Mouse (Mus musculus): ENCODE data around the gene Med16. TPM values are rescaled to one million over a fixed set of nuclear protein-coding genes. Genes with fewer than 3 reads are reported as not detected.

Gene Med16
- polyA plus RNA-seq, 1 experiment = 163 TPM

DNA sequence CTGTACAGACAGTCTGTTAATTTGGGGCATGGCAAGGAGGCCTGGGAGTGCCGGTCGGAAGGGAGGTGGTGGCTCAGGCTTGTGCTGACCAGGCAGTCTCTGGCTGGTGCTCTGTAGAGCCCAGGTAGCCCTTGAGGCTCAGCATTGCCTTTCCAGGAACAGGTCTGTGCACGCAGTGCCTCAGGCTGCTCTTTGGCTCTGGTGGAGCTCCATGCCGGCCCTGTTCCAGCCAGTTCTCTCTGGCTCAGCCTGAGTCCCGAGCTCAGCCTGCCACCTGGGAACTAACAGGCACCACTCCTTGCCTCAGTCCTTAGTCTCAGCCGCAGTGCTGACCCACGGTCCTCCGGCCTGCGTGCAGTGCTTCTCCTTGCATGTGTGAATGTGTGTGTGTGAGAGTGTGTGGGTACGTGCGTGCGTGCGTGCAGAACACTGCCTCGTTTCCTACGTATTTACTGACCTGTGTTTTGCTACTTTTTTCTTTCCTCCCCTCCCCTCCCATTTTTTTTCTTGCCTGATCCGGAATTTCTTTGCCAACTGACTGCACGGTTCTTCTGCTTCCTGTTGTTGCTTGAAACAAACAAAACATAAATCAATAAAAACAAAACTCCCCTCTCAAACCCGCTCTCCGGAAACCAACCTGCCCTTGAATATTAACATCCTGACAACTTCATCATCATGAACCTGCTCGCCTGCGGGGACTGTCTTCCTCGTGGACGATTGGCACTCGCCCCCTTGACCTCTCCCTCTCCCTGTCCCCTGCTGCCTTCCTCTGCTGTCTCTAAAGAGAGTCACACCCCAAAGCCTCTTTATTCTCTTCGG lies 47.3 kb downstream of the Med16 start:
- Histone ChIP-seq H3K4me1 (ENCODE audit: control insufficient read depth, insufficient read depth, low read length) (peaks cover 4% of the 10 kb centered on the region), H3K4me3 (ENCODE audit: control insufficient read depth, low read depth, low read length) (no peak overlapping the region), H3K27me3 (ENCODE audit: control insufficient read depth, insufficient read depth, low read length) (no peaks in the 10 kb centered on the region), H3K27ac (ENCODE audit: control insufficient read depth, insufficient read depth, low read depth, low read length) (no peak overlapping the region), H3K36me3 (ENCODE audit: control insufficient read depth, insufficient read depth, low read length) (peaks cover 4% of the 10 kb centered on the region)
- TF ChIP-seq POLR2A (IDR thresholded peaks at IDR 0.05; ENCODE audit: control insufficient read depth, low read depth, low read length) = no peak
- no peak for TF ChIP-seq CTCF (IDR thresholded peaks at IDR 0.05; ENCODE audit: control insufficient read depth, insufficient read depth, insufficient replicate concordance, low read depth, low read length)

GRCm38 (mm10) chr10:79860079-79860911 lies 48.4 kb downstream of the Med16 start:
- Histone ChIP-seq H3K4me3 (ENCODE audit: control insufficient read depth, low read depth, low read length) (no peak overlapping the region), H3K36me3 (ENCODE audit: control insufficient read depth, insufficient read depth, low read length) (peaks cover 5% of the 10 kb centered on the region), H3K4me1 (ENCODE audit: control insufficient read depth, insufficient read depth, low read length) (peaks cover 9% of the 10 kb centered on the region), H3K27ac (ENCODE audit: control insufficient read depth, insufficient read depth, low read depth, low read length) (no peak overlapping the region), H3K27me3 (ENCODE audit: control insufficient read depth, insufficient read depth, low read length) (no peaks in the 10 kb centered on the region)
- no peak for TF ChIP-seq POLR2A (IDR thresholded peaks at IDR 0.05; ENCODE audit: control insufficient read depth, low read depth, low read length)
- TF ChIP-seq CTCF (IDR thresholded peaks at IDR 0.05; ENCODE audit: control insufficient read depth, insufficient read depth, insufficient replicate concordance, low read depth, low read length) = no peak

DNA sequence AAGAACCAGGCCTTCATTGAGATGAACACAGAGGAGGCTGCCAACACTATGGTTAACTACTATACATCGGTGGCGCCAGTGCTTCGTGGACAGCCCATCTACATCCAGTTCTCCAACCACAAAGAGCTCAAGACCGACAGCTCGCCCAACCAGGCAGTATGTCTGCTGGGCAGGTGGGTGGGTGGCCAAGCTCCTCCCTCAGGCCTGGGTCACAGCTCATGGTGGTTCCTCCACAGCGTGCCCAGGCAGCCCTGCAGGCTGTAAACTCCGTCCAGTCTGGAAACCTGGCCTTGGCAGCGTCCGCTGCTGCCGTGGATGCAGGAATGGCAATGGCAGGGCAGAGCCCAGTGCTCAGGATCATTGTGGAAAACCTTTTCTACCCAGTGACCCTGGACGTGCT lies 49.6 kb downstream of the Med16 start:
- Histone ChIP-seq H3K36me3 (ENCODE audit: control insufficient read depth, insufficient read depth, low read length) (peaks cover 5% of the 10 kb centered on the region), H3K4me1 (ENCODE audit: control insufficient read depth, insufficient read depth, low read length) (peaks cover 9% of the 10 kb centered on the region), H3K27ac (ENCODE audit: control insufficient read depth, insufficient read depth, low read depth, low read length) (no peak overlapping the region), H3K4me3 (ENCODE audit: control insufficient read depth, low read depth, low read length) (no peak overlapping the region), H3K27me3 (ENCODE audit: control insufficient read depth, insufficient read depth, low read length) (no peaks in the 10 kb centered on the region)
- no peak for TF ChIP-seq CTCF (IDR thresholded peaks at IDR 0.05; ENCODE audit: control insufficient read depth, insufficient read depth, insufficient replicate concordance, low read depth, low read length)
- no peak for TF ChIP-seq POLR2A (IDR thresholded peaks at IDR 0.05; ENCODE audit: control insufficient read depth, low read depth, low read length)

GRCm38 (mm10) chr10:79858416-79859074 lies 50.2 kb downstream of the Med16 start:
- peaks cover 9% of the 10 kb centered on the region for H3K4me1 ChIP-seq (ENCODE audit: control insufficient read depth, insufficient read depth, low read length)
- peaks cover 5% of the 10 kb centered on the region for H3K36me3 ChIP-seq (ENCODE audit: control insufficient read depth, insufficient read depth, low read length)
- TF ChIP-seq CTCF (IDR thresholded peaks at IDR 0.05; ENCODE audit: control insufficient read depth, insufficient read depth, insufficient replicate concordance, low read depth, low read length) = no peak
- no peak for TF ChIP-seq POLR2A (IDR thresholded peaks at IDR 0.05; ENCODE audit: control insufficient read depth, low read depth, low read length)
- no peak overlapping the region for H3K4me3 ChIP-seq (ENCODE audit: control insufficient read depth, low read depth, low read length)
- no peaks in the 10 kb centered on the region for H3K27me3 ChIP-seq (ENCODE audit: control insufficient read depth, insufficient read depth, low read length)
- no peak overlapping the region for H3K27ac ChIP-seq (ENCODE audit: control insufficient read depth, insufficient read depth, low read depth, low read length)

GRCm38 (mm10) chr10:79857894-79858293 lies 50.8 kb downstream of the Med16 start:
- H3K4me3 ChIP-seq (ENCODE audit: control insufficient read depth, low read depth, low read length) = no peak overlapping the region
- TF ChIP-seq POLR2A (IDR thresholded peaks at IDR 0.05; ENCODE audit: control insufficient read depth, low read depth, low read length) = no peak
- no peak for TF ChIP-seq CTCF (IDR thresholded peaks at IDR 0.05; ENCODE audit: control insufficient read depth, insufficient read depth, insufficient replicate concordance, low read depth, low read length)
- H3K36me3 ChIP-seq (ENCODE audit: control insufficient read depth, insufficient read depth, low read length) = peaks cover 5% of the 10 kb centered on the region
- no peaks in the 10 kb centered on the region for H3K27me3 ChIP-seq (ENCODE audit: control insufficient read depth, insufficient read depth, low read length)
- peaks cover 14% of the 10 kb centered on the region for H3K4me1 ChIP-seq (ENCODE audit: control insufficient read depth, insufficient read depth, low read length)
- no peak overlapping the region for H3K27ac ChIP-seq (ENCODE audit: control insufficient read depth, insufficient read depth, low read depth, low read length)

- no peak for TF ChIP-seq CTCF (IDR thresholded peaks at IDR 0.05; ENCODE audit: control insufficient read depth, insufficient read depth, insufficient replicate concordance, low read depth, low read length)
- Histone ChIP-seq H3K4me3 (ENCODE audit: control insufficient read depth, low read depth, low read length) (no peak overlapping the region), H3K36me3 (ENCODE audit: control insufficient read depth, insufficient read depth, low read length) (peaks cover 5% of the 10 kb centered on the region), H3K4me1 (ENCODE audit: control insufficient read depth, insufficient read depth, low read length) (peaks cover 19% of the 10 kb centered on the region), H3K27me3 (ENCODE audit: control insufficient read depth, insufficient read depth, low read length) (no peaks in the 10 kb centered on the region), H3K27ac (ENCODE audit: control insufficient read depth, insufficient read depth, low read depth, low read length) (no peak overlapping the region)
Observed at GRCm38 (mm10) chr10:79857452-79857811, 51.3 kb downstream of the Med16 start.

All from testis, adult 2 months (tissue).